Mouse (Mus musculus) lung, embryonic 16.5 days (tissue): ENCODE results near the gene Ltbp1. TPM values are rescaled to one million over a fixed set of nuclear protein-coding genes. Genes with fewer than 3 reads are reported as not detected.
A peak's percentile ranks its signal among the peaks of the same experiment; 100 is the strongest.

ENCODE experiments used
- ATAC-seq: fragments of 200-750 bp; cut with Nextera tagmentation; 2 replicates; pipeline ENCODE4 v1.8.0; 2017; ENCODE audit warnings: low read depth, mild to moderate bottlenecking, moderate library complexity
- H3K27ac ChIP-seq: fragments of 300-500 bp; sonication (generic); 2 replicates; pipeline ENCODE4 v1.5.1; 2014; ENCODE audit warnings: mild to moderate bottlenecking, control low read depth, low read length
- H3K27me3 ChIP-seq: fragments of 300-500 bp; sonication (generic); 2 replicates; pipeline ENCODE4 v1.6.1; 2014; ENCODE audit warnings: low read depth, low read length, mixed read lengths; ENCODE audit not compliant: control insufficient read depth, insufficient read depth
- H3K36me3 ChIP-seq: fragments of 300-500 bp; sonication (generic); 2 replicates; pipeline ENCODE4 v1.6.1; 2014; ENCODE audit warnings: low read length; ENCODE audit not compliant: control insufficient read depth, insufficient read depth
- H3K4me1 ChIP-seq: fragments of 300-500 bp; sonication (generic); replicated peaks from 2 replicates; pipeline ENCODE4 v1.6.1; 2014; ENCODE audit warnings: low read length, mixed read lengths; ENCODE audit not compliant: control insufficient read depth, insufficient read depth
- H3K4me2 ChIP-seq: fragments of 300-500 bp; sonication (generic); 2 replicates; pipeline ENCODE4 v1.6.1; 2014; ENCODE audit warnings: low read depth, low read length, control low read depth
- H3K4me3 ChIP-seq: fragments of 300-500 bp; sonication (generic); 2 replicates; pipeline ENCODE4 v1.5.1; 2014; ENCODE audit warnings: mild to moderate bottlenecking, low read length, control low read depth
- H3K9ac ChIP-seq: fragments of 300-500 bp; sonication (generic); 2 replicates; pipeline ENCODE4 v1.6.1; 2014; ENCODE audit warnings: low read length, control low read depth
- H3K9me3 ChIP-seq: fragments of 300-500 bp; sonication (generic); 2 replicates; pipeline ENCODE4 v1.6.1; 2016; ENCODE audit warnings: low read length; ENCODE audit not compliant: control insufficient read depth
- WGBS: fragments of 180-500 bp; shearing (Covaris S2); extraction: QIAGEN DNeasy Blood & Tissue Kit; methylation state at CpG from one replicate; pipeline ENCODE4 v1.1.7; 2014; 5-methylcytosine and 5-hydroxymethylcytosine counted together
- polyA plus RNA-seq: library from polyadenylated mRNA; unstranded; fragments of >200 nt; fragmentation: Nextera tagmentation; extraction: Ambion mirVana; gene quantifications from 2 replicates; pipeline ENCODE4 v1.2.1, GENCODE M21; 2015

The Ltbp1 gene
- polyA plus RNA-seq, 1 experiment from 2014 or later: 24.2 TPM

- peak; percentile 44; the same call in 1 of the 2 replicates for ATAC-seq
- H3K27me3 ChIP-seq: no peaks in the 10 kb centered on the region
- peaks cover 4% of the 10 kb centered on the region; the same call in 1 of the 2 replicates for H3K4me1 ChIP-seq
- 66% methylated on average over 5 of the region's 5 CpGs for WGBS
- no peaks in the 10 kb centered on the region for H3K9me3 ChIP-seq
- H3K4me3 ChIP-seq: no peak overlapping the region
- H3K4me2 ChIP-seq: no peak overlapping the region
- H3K27ac ChIP-seq: no peak overlapping the region
- no peaks in the 10 kb centered on the region for H3K36me3 ChIP-seq
- no peak overlapping the region for H3K9ac ChIP-seq
Measured at GRCm38 (mm10) chr17:75281345-75281744, 276.0 kb downstream of the Ltbp1 start.

- Histone ChIP-seq H3K36me3 (no peaks in the 10 kb centered on the region), H3K27me3 (no peaks in the 10 kb centered on the region), H3K27ac (no peak overlapping the region), H3K4me1 (peaks cover 4% of the 10 kb centered on the region; the same call in 1 of the 2 replicates), H3K4me2 (no peak overlapping the region), H3K9ac (no peak overlapping the region), H3K9me3 (no peaks in the 10 kb centered on the region), H3K4me3 (no peak overlapping the region)
- peak; percentile 74 for ATAC-seq
- 38% methylated on average over 9 of the region's 9 CpGs for WGBS
Measured at GRCm38 (mm10) chr17:75284876-75285708, 279.7 kb downstream of the Ltbp1 start.

- ATAC-seq: no peak
- H3K4me2 ChIP-seq: no peak overlapping the region
- 78% methylated on average over 3 of the region's 3 CpGs for WGBS
Measured at GRCm38 (mm10) chr17:75292986-75293385, 287.6 kb downstream of the Ltbp1 start.

GRCm38 (mm10) chr17:75293725-75294124 lies 288.4 kb downstream of the Ltbp1 start:
- Histone ChIP-seq H3K9me3 (no peaks in the 10 kb centered on the region), H3K4me2 (no peak overlapping the region), H3K4me3 (no peak overlapping the region), H3K36me3 (peaks cover 8% of the 10 kb centered on the region), H3K9ac (no peak overlapping the region), H3K4me1 (no peaks in the 10 kb centered on the region), H3K27ac (no peak overlapping the region), H3K27me3 (no peaks in the 10 kb centered on the region)
- ATAC-seq: no peak
- 73% methylated on average over 3 of the region's 3 CpGs for WGBS

More at GRCm38 (mm10) chr17:75292986-75293385, 287.6 kb downstream of the Ltbp1 start:
- Histone ChIP-seq H3K4me3 (no peak overlapping the region), H3K27me3 (no peaks in the 10 kb centered on the region), H3K4me1 (no peaks in the 10 kb centered on the region), H3K9me3 (no peaks in the 10 kb centered on the region), H3K36me3 (peaks cover 7% of the 10 kb centered on the region), H3K27ac (no peak overlapping the region), H3K9ac (no peak overlapping the region)

GRCm38 (mm10) chr17:75300908-75301307 lies 295.5 kb downstream of the Ltbp1 start:
- Histone ChIP-seq H3K27ac (no peak overlapping the region), H3K4me1 (no peaks in the 10 kb centered on the region), H3K4me3 (no peak overlapping the region), H3K36me3 (peaks cover 8% of the 10 kb centered on the region), H3K9ac (no peak overlapping the region), H3K4me2 (no peak overlapping the region), H3K27me3 (no peaks in the 10 kb centered on the region), H3K9me3 (no peaks in the 10 kb centered on the region)
- ATAC-seq: no peak
- 72% methylated on average over 4 of the region's 4 CpGs for WGBS

- no peak overlapping the region for H3K4me3 ChIP-seq
- no peaks in the 10 kb centered on the region for H3K36me3 ChIP-seq
- no peak overlapping the region for H3K4me2 ChIP-seq
- H3K9me3 ChIP-seq: no peaks in the 10 kb centered on the region
- no peaks in the 10 kb centered on the region for H3K27me3 ChIP-seq
- H3K27ac ChIP-seq: no peak overlapping the region
- no peak for ATAC-seq
- 84% methylated on average over 1 of the region's 1 CpGs for WGBS
- H3K9ac ChIP-seq: no peak overlapping the region
- peaks cover 3% of the 10 kb centered on the region; the same call in 1 of the 2 replicates for H3K4me1 ChIP-seq
Measured at GRCm38 (mm10) chr17:75304807-75305420, 299.5 kb downstream of the Ltbp1 start.

GRCm38 (mm10) chr17:75305714-75306113 lies 300.3 kb downstream of the Ltbp1 start:
- H3K36me3 ChIP-seq: no peaks in the 10 kb centered on the region
- no peak for ATAC-seq

GRCm38 (mm10) chr17:75307070-75308011 lies 302.0 kb downstream of the Ltbp1 start:
- H3K4me3 ChIP-seq: no peak overlapping the region
- H3K9ac ChIP-seq: 0 out of 2 replicates have a peak overlapping the region, but pooled peaks have one; percentile 47
- peaks cover 3% of the 10 kb centered on the region; the same call in 1 of the 2 replicates for H3K4me1 ChIP-seq
- 37% methylated on average over 18 of the region's 18 CpGs for WGBS
- no peaks in the 10 kb centered on the region for H3K36me3 ChIP-seq
- peak; percentile 78 for ATAC-seq
- H3K4me2 ChIP-seq: peak overlapping the region; percentile 15
- no peaks in the 10 kb centered on the region for H3K9me3 ChIP-seq
- no peaks in the 10 kb centered on the region for H3K27me3 ChIP-seq
- peak overlapping the region; percentile 48 for H3K27ac ChIP-seq

More at GRCm38 (mm10) chr17:75305714-75306113, 300.3 kb downstream of the Ltbp1 start:
- H3K4me3 ChIP-seq: no peak overlapping the region
- 90% methylated on average over 1 of the region's 1 CpGs for WGBS
- no peak overlapping the region for H3K9ac ChIP-seq
- no peak overlapping the region for H3K27ac ChIP-seq
- no peak overlapping the region for H3K4me2 ChIP-seq
- no peaks in the 10 kb centered on the region for H3K9me3 ChIP-seq
- peaks cover 3% of the 10 kb centered on the region; the same call in 1 of the 2 replicates for H3K4me1 ChIP-seq
- H3K27me3 ChIP-seq: no peaks in the 10 kb centered on the region
